Comparison of ENCODE assay signal across 21 mouse cellular contexts in genomic region chr2:135866838-135867237, GRCm38 (mm10).
DNase-seq lines count a peak whose midpoint lies in the region; ATAC-seq and TF ChIP-seq lines count a peak whose summit lies in the region.
"Had no signal": no experiment of that assay in that cellular context is flagged by ENCODE, and none has a peak within 500 bp of the region (broad histone marks: within the 10 kb centered on the region; RNA-seq: fewer than 3 reads in every experiment).

No protein-coding gene starts in this region.

- TF ChIP-seq POLR2A in liver, adult 2 months (IDR thresholded peaks at IDR 0.05; ENCODE audit: extremely low read depth, insufficient read depth, low read length) = no peak
- TF ChIP-seq POLR2A in thymus, adult 2 months (IDR thresholded peaks at IDR 0.05; ENCODE audit: control insufficient read depth, extremely low read depth, insufficient read depth, low read length, poor library complexity) = no peak

- no peaks in the 10 kb centered on the region for H3K27me3 ChIP-seq in liver, adult 2 months (ENCODE audit: control insufficient read depth, insufficient read depth, low read length)
- no peaks in the 10 kb centered on the region for H3K27me3 ChIP-seq in liver, postnatal 0 days (ENCODE audit: insufficient read depth, low read length)
- no peaks in the 10 kb centered on the region for H3K27me3 ChIP-seq in thymus, adult 2 months (ENCODE audit: control insufficient read depth, insufficient read depth, low read length)
- H3K27me3 ChIP-seq: forebrain, embryonic 12.5 days; kidney, embryonic 15.5 days; midbrain, embryonic 12.5 days had no signal

- H3K4me3 ChIP-seq in gastrocnemius, adult 2 months = no peak overlapping the region
- no peak overlapping the region for H3K4me3 ChIP-seq in liver, adult 2 months (ENCODE audit: insufficient read depth, low read depth, low read length)
- H3K4me3 ChIP-seq in liver, postnatal 0 days (ENCODE audit: low read depth, low read length) = no peak overlapping the region
- H3K4me3 ChIP-seq in thymus, adult 2 months (ENCODE audit: control insufficient read depth, insufficient read depth, low read length) = no peak overlapping the region
- H3K4me3 ChIP-seq: erythroblast, embryonic 14.5 days; forebrain, embryonic 12.5 days; kidney, embryonic 15.5 days; midbrain, embryonic 12.5 days had no signal

- H3K36me3 ChIP-seq in liver, adult 2 months (ENCODE audit: control insufficient read depth, insufficient read depth, low read length) = no peaks in the 10 kb centered on the region
- no peaks in the 10 kb centered on the region for H3K36me3 ChIP-seq in liver, postnatal 0 days (replicated peaks; ENCODE audit: insufficient read depth, low read length)
- no peaks in the 10 kb centered on the region for H3K36me3 ChIP-seq in thymus, adult 2 months (ENCODE audit: control insufficient read depth, insufficient read depth, low read length)
- H3K36me3 ChIP-seq: forebrain, embryonic 12.5 days; kidney, embryonic 15.5 days; midbrain, embryonic 12.5 days had no signal

- 71% methylated on average over 4 of the region's 4 CpGs for WGBS in liver, adult 2 months
- 76% methylated on average over 4 of the region's 4 CpGs for WGBS in liver, postnatal 0 days (ENCODE audit: insufficient replicate concordance)
- 93% methylated on average over 4 of the region's 4 CpGs for WGBS in thymus, adult 2 months

- DNase-seq in gastrocnemius, adult 2 months = no peak
- no peak for DNase-seq in gastrocnemius, adult 18-20 months (ENCODE audit: low spot score)
- peak; percentile 37 for DNase-seq in liver, adult 2 months (ENCODE audit: extremely low read depth, low read depth, low spot score)
- DNase-seq in liver, postnatal 0 days = no peak
- peak; percentile 5 for DNase-seq in hindlimb bud, embryonic 11.5 days (ENCODE audit: extremely low spot score, low read depth, low spot score)
- peak; percentile 34 for DNase-seq in lung, postnatal 25 days (ENCODE audit: low spot score)
- DNase-seq in thymus, adult 2 months = no peak
- no peak for DNase-seq in c-Kit-positive CD71-positive TER-119-positive erythroid progenitor cells, embryonic 14.5 days (ENCODE audit: low spot score)
- DNase-seq: adrenal gland, adult 8-10 months; cerebellum, adult 8-10 months; kidney, adult 11 months; kidney, postnatal 4 days; left cerebral cortex, postnatal 4 days; right cerebral cortex, postnatal 14 days; thymus, postnatal 14 days had no signal

- no peak for TF ChIP-seq EP300 in liver, postnatal 0 days (IDR thresholded peaks at IDR 0.05; ENCODE audit: low read depth)

- no peak overlapping the region for H3K4me2 ChIP-seq in liver, postnatal 0 days (ENCODE audit: low read depth, low read length)
- H3K4me2 ChIP-seq: forebrain, embryonic 12.5 days; kidney, embryonic 15.5 days; liver, embryonic 11.5 days; midbrain, embryonic 12.5 days had no signal

- H3K9ac ChIP-seq in liver, adult 2 months (ENCODE audit: low read depth, low read length) = no peak overlapping the region
- H3K9ac ChIP-seq in liver, postnatal 0 days (replicated peaks) = no peak overlapping the region
- H3K9ac ChIP-seq: forebrain, embryonic 12.5 days; kidney, embryonic 15.5 days; midbrain, embryonic 12.5 days had no signal

- H3K79me2 ChIP-seq in liver, adult 2 months (ENCODE audit: control insufficient read depth, insufficient read depth, low read length) = no peaks in the 10 kb centered on the region

- no peak for ATAC-seq in liver, postnatal 0 days
- ATAC-seq: activated CD4-positive, CD25-positive, alpha-beta regulatory T cell, adult 4 months had no signal

- no peaks in the 10 kb centered on the region for H3K4me1 ChIP-seq in liver, adult 2 months (ENCODE audit: control insufficient read depth, insufficient read depth, low read length)
- no peaks in the 10 kb centered on the region for H3K4me1 ChIP-seq in liver, postnatal 0 days (ENCODE audit: insufficient read depth)
- H3K4me1 ChIP-seq in thymus, adult 2 months (replicated peaks; ENCODE audit: control insufficient read depth, insufficient read depth, low read length) = no peaks in the 10 kb centered on the region
- H3K4me1 ChIP-seq: forebrain, embryonic 12.5 days; midbrain, embryonic 12.5 days had no signal

- intact Hi-C loops in gastrocnemius, adult 2 months (cut with DNase I) = no loop called here

- H3K9me3 ChIP-seq in liver, postnatal 0 days (ENCODE audit: low read length) = no peaks in the 10 kb centered on the region
- H3K9me3 ChIP-seq: forebrain, embryonic 12.5 days; kidney, embryonic 15.5 days; midbrain, embryonic 12.5 days had no signal

- peak overlapping the region; percentile 29; the same call in 1 of the 2 replicates for H3K27ac ChIP-seq in gastrocnemius, adult 2 months
- no peak overlapping the region for H3K27ac ChIP-seq in liver, adult 2 months (replicated peaks; ENCODE audit: insufficient read depth, low read depth, low read length)
- H3K27ac ChIP-seq in liver, postnatal 0 days (ENCODE audit: low read depth) = no peak overlapping the region
- H3K27ac ChIP-seq in thymus, adult 2 months (ENCODE audit: control insufficient read depth, insufficient read depth, low read length) = no peak overlapping the region
- H3K27ac ChIP-seq: forebrain, embryonic 12.5 days; kidney, embryonic 15.5 days; midbrain, embryonic 12.5 days had no signal

- TF ChIP-seq CTCF in gastrocnemius, adult 2 months (IDR thresholded peaks at IDR 0.05) = no peak
- no peak for TF ChIP-seq CTCF in liver, adult 2 months (IDR thresholded peaks at IDR 0.05; ENCODE audit: low read depth, low read length)
- TF ChIP-seq CTCF in liver, postnatal 0 days (IDR thresholded peaks at IDR 0.05; ENCODE audit: low read depth) = no peak
- no peak for TF ChIP-seq CTCF in thymus, adult 2 months (IDR thresholded peaks at IDR 0.05; ENCODE audit: borderline replicate concordance, control insufficient read depth, extremely low read depth, insufficient read depth, low read length, poor library complexity)

Comparison
In these comparisons a context has a peak if more than half of its experiments do, and no peak if none do; other contexts are left out.
1. DNase-seq: peak in liver, adult 2 months (single experiment), hindlimb bud, embryonic 11.5 days (single experiment) and lung, postnatal 25 days (single experiment); none in gastrocnemius, adult 2 months (single experiment), gastrocnemius, adult 18-20 months (single experiment), liver, postnatal 0 days (single experiment), thymus, adult 2 months (single experiment) and c-Kit-positive CD71-positive TER-119-positive erythroid progenitor cells, embryonic 14.5 days (single experiment).